Mouse (Mus musculus) gastrocnemius, postnatal 36 days (tissue): ENCODE measurements at regions not wholly inside any gene's neighbourhood (a gene's known extent, or its start where the extent isn't known, plus 50 kb on each side); places are given as distances from the start of the nearest gene placed in this dataset.

Experiments used
- DNase-seq, 2 experiments: peaks; one replicate each; pipeline ENCODE4 v3.0.0; 2022
- intact Hi-C: fragments of 180-260 bp; cut with DNase I; formaldehyde crosslinking; loops from one replicate; pipeline ENCODE4 v1.15.1; 2025

DNA sequence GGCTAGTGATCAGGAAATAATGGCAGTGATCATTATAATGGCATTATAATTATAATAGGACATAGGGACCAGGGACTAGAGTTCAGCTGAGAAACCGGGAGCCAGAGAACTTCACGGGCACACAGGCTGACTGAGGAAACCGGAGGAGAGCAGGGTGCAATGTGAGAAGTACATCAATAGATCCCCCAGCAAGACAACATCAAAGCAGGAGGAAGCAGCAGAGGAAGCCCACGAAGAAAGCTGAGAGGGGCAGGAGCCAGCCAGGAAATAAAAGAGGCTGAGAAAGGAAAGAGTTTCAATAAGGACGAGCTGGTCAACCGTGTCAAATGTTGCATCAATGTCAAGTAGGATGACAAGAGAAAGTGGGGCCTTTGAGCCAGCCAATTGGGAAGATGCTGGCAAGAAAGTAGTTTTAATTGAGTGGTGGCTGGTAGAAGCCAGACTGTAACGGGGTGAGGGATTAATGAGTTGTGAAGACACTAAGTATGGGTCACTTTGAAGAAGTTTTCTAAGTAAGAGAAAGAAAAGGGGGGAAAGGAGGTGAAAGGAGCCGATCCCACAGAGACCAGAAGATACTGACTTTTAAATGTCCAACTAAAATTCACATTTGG is 66.0 kb upstream of the Cited2 start:
- intact Hi-C loops: no loop called here
- no peak for DNase-seq

DNA sequence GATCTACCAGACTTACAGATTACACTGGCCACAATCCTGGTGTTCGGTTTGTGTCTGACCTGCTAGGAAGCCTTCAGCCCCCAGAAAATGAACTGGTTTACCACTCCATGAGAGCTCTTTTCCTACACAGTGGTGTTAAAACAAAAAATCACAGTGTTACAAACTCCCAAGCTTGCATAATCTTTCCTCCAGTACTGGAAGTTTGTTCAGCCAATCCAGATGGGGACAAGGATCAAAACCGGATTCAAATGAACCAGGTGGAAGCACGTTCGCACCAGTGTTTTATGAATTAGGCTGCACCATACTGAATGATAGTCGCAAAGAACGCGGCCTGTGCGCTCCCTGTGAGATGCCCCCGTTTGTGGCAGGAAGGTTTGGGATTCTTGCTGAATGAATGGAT is 63.4 kb upstream of the Cited2 start:
- no peak for DNase-seq
- intact Hi-C loops: no loop called here

DNA sequence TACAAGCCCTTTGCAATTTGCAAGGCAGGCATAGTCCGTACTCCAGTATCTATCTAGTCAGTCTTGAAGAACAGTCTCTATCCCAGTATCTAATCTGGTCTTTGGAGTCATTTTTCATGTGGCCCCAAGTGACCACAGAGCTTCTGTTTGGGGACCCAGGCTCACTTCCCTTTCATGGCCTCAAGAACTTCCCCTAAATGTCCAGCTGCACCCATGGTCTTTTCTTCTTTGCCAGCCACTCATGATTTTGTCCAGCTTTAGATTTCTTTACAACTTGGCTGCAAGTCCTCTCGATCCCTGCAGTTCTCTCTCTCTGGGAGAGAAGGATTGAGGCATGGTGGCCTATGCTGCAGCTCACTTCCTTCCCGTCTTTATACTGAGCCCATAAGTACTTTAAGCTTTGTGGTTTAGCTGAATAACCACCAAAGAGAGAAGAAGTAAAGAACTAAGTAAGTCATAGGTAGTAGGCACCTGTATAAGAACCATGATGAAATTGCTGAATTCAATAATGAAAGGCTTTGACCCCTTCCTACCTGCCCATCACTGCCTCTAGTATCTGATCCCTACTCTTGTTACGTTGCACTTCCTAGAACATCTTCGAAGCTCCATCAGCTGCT is 62.1 kb upstream of the Cited2 start:
- DNase-seq: no peak
- intact Hi-C loops: no loop called here

DNA sequence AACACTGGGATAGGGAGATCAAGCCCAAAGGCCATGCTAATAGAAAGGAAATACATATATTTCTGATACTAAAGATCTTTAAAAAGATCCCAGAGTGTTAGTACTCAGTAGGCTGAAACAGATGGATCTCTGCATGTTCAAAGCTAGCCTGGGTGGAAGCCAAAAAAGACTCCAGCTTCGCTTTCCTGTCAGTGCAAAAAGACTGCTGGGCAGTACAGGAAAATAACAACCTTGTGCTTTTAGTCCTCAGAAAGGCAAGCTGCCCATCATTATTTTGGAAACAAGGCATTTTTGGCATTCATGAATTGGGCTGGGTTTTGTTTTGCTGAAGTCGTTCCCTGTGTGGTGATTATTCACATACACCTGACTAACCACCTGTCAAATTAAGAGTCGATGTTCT is 56.9 kb upstream of the Cited2 start:
- DNase-seq: no peak
- intact Hi-C loops: no loop called here

DNA sequence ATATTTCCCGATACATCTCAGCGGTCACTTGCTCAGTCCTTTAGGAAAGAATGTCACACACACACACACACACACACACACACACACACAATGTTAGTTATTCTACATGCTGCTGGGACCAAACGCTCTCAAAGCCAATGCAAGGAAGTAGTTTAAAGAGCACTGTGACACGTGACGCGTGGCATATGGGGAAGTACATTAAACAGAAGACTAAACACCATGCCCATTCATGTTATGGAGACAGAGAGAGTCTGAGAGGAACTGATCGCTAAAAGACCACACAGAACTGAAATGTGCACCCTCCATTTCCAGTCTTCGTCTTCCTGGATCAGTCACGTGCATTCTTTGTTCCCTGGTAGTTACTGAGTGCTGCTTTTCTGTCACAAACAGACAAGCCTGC is 53.6 kb upstream of the Cited2 start:
- intact Hi-C loops: no loop called here
- no peak for DNase-seq
